Mouse (Mus musculus) CH12F3 (cell line): ENCODE results near the gene Trappc3l.

Experiments used
- in situ Hi-C: fragments of 300-500 bp; cut with MboI; formaldehyde crosslinking; loops from 2 replicates; pipeline ENCODE4 v1.14.3; 2020; ENCODE audit warnings: low sequenced_read_pairs

The Trappc3l gene

GRCm38 (mm10) chr10:34091888-34092287, 54.5 kb downstream of the Trappc3l start:
- in situ Hi-C loops, result no loop called here

- in situ Hi-C loops, result no loop called here
These were observed 57.8 kb downstream of the Trappc3l start for GRCm38 (mm10) chr10:34095147-34095546.

GRCm38 (mm10) chr10:34095964-34096363, 58.6 kb downstream of the Trappc3l start:
- in situ Hi-C loops, result no loop called here

GRCm38 (mm10) chr10:34096418-34096883, 59.1 kb downstream of the Trappc3l start, which contains the start of gene Calhm5:
TSS of gene Calhm5 (minus strand) at chr10:34096519.
- in situ Hi-C loops, result no loop called here

- in situ Hi-C loops, result no loop called here
These were observed 73.6 kb downstream of the Trappc3l start for GRCm38 (mm10) chr10:34110863-34111465.

GRCm38 (mm10) chr10:34111964-34112738, 74.8 kb downstream of the Trappc3l start:
- in situ Hi-C loops, result no loop called here

- in situ Hi-C loops, result no loop called here
These were observed 79.7 kb downstream of the Trappc3l start for GRCm38 (mm10) chr10:34117131-34117530.

- in situ Hi-C loops, result no loop called here
These were observed 80.4 kb downstream of the Trappc3l start for GRCm38 (mm10) chr10:34117770-34118169.

- in situ Hi-C loops, result no loop called here
These were observed 81.0 kb downstream of the Trappc3l start for GRCm38 (mm10) chr10:34118421-34118820.

GRCm38 (mm10) chr10:34127392-34128378, 90.3 kb downstream of the Trappc3l start, which contains the start of gene Calhm6:
TSS of gene Calhm6 (minus strand) at chr10:34127984.
- in situ Hi-C loops, result no loop called here

GRCm38 (mm10) chr10:34128391-34128790, 91.0 kb downstream of the Trappc3l start:
- in situ Hi-C loops, result no loop called here

- in situ Hi-C loops, result no loop called here
These were observed 94.0 kb downstream of the Trappc3l start for GRCm38 (mm10) chr10:34131356-34131755.

- in situ Hi-C loops, result no loop called here
These were observed 99.0 kb downstream of the Trappc3l start for GRCm38 (mm10) chr10:34136432-34136831.

GRCm38 (mm10) chr10:34138027-34138426, 100.6 kb downstream of the Trappc3l start:
- in situ Hi-C loops, result no loop called here

GRCm38 (mm10) chr10:34139768-34140167, 102.4 kb downstream of the Trappc3l start:
- in situ Hi-C loops, result no loop called here

- in situ Hi-C loops, result no loop called here
These were observed 104.3 kb downstream of the Trappc3l start for GRCm38 (mm10) chr10:34141693-34142092.

- in situ Hi-C loops, result no loop called here
These were observed 112.4 kb downstream of the Trappc3l start for GRCm38 (mm10) chr10:34149772-34150171.

- in situ Hi-C loops, result no loop called here
These were observed 113.1 kb downstream of the Trappc3l start for GRCm38 (mm10) chr10:34150454-34150853.

- in situ Hi-C loops, result no loop called here
These were observed 114.4 kb downstream of the Trappc3l start for GRCm38 (mm10) chr10:34151827-34152226.

GRCm38 (mm10) chr10:34155796-34156554, 118.6 kb downstream of the Trappc3l start:
- in situ Hi-C loops, result no loop called here
